Mouse (Mus musculus): Measurements from ENCODE around the gene Wdhd1.
"Not testable (repeated sequence)": the region's sequence is repeated elsewhere in the genome, so short reads cannot be mapped to it uniquely, and the experiment has no call there.

Gene Wdhd1

GRCm38 (mm10) chr14:47276637-47277393 lies at the start of gene Wdhd1, which contains the start of gene Socs4:
Wdhd1 (minus strand) TSS chr14:47276857.
Socs4 (plus strand) TSS chr14:47276931.
- DNase-seq (ENCODE audit: low read depth) = peak; percentile 71

GRCm38 (mm10) chr14:47325965-47326761 lies 49.5 kb upstream of the Wdhd1 start:
- DNase-seq (ENCODE audit: low read depth) = no peak

GRCm38 (mm10) chr14:47321581-47321980 lies 44.9 kb upstream of the Wdhd1 start:
- not testable (repeated sequence) for DNase-seq (ENCODE audit: low read depth)

DNA sequence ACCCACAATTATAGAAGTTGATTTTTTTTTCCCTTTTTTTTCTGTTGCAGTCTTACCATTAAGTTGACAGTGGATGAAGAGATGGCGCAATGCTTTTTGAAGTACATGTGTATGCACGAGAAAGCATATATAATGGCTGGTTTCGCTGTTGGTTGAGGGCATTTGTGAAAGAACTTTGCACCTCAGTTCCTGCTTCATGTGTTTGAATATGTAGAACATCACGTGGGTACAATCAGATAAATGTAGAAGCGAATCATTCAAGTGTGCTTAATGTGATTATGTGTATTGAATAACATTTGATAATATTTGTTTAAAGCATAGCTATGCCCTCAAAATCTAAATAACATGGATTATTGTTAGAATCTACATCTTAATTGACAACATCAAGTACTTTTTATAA lies 42.7 kb upstream of the Wdhd1 start:
- DNase-seq (ENCODE audit: low read depth) = no peak

- DNase-seq (ENCODE audit: low read depth) = no peak
These were observed 33.9 kb upstream of the Wdhd1 start for GRCm38 (mm10) chr14:47310342-47311181.

DNA sequence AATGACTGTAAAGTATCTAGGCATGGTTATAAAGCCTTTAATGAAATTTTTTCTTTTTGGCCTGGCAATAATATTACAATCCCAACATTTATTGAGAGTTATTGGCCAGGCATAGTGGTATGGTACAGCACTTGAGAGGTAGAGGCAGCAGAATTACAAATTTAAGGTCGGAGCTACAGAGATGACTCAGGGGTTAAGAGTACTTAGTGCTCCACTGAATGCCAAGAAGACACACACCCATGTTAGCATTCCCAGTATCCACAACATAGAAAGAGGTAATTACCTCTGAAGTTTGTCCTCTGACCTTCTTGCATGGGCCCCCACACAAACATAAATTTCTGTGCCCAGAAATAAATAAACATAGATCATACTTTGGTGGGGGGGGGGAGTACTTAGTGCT lies 32.4 kb upstream of the Wdhd1 start:
- DNase-seq (ENCODE audit: low read depth) = no peak

- DNase-seq (ENCODE audit: low read depth) = no peak
These were observed 31.0 kb upstream of the Wdhd1 start for GRCm38 (mm10) chr14:47307669-47308068.

DNA sequence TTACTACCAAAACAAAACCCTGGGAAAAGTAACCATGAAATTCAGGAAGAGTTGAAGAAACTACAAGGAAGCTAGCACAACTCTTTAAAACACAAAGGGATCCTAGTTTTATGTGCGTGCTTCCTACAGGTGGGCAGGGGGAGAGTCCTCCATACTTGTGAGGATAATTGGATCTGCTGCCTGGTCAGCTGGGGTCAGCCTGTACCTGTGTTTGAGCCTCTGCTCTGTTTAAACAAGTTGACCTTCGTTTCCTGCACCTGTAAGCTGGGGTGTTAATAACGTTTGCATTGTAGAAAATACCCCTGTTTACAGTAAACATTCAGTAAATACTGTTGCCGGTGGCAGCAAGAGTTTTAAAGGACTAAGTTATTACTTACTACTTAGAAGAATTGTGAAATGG lies 29.3 kb upstream of the Wdhd1 start:
- no peak for DNase-seq (ENCODE audit: low read depth)

DNA sequence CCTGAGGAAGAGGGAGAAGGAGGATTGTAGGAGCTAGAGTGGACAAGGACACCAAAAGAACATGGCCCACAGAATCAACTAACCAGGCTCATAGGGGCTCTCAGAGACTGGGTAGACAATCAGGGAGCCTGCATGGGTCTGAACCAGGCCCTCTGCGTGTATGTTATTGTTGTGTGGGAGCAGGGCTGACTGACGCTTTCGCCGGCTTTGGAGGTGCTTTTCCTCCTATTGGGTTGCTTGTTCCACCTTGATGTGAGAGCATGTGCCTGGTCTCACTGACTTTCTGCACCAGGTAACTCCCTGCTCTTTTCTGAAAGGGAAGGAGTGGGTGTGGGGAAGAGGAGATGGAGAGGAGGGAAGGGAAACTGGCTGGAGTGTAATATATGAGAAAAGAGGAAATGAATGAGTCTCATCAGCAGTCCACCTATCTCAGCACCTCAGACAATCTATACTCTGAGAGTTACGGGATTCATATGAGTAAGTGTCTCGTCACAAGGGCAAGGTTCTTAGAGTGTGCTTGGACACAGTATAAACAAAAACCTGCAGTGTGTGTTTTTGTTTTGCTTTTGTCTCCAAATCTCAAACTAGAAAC lies 28.3 kb upstream of the Wdhd1 start:
- no peak for DNase-seq (ENCODE audit: low read depth)

DNA sequence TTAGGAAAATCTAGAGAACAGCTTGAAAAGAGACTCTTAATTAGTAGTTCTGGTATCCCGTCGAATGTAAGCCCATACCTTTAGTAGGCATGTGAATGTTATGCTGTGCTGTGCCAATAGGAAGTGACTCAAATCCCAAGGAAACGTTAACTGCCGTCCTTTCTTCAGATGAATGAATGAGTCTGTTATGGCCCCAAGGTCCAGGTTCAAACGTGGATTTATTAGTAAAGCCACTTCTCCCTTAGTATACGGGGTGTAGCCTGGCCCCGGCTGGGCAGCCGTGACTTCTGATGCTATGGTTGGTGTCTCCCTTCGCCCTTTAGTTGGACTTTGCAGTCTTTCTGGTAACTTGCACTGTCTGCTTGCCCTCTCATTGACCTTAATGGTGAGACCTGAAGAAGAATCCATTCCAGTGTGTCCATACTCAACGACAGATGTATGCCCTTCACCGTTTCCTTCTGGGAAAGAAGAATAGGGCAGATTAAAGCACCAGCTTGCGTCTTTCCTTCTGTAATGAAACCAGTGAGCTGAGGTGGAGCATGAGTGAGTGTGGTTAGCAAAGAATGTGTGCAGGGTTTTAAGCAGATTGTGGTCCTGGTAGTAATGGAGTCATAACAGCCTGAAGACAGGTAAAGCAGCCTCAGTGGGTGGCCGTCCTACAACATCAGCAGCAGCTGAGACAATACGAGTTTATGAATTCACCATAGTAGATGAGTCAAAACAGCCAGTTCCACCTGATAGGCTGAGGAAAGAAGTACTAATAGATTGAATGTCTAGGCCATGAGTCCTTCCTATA lies 26.4 kb upstream of the Wdhd1 start:
- no peak for DNase-seq (ENCODE audit: low read depth)

DNA sequence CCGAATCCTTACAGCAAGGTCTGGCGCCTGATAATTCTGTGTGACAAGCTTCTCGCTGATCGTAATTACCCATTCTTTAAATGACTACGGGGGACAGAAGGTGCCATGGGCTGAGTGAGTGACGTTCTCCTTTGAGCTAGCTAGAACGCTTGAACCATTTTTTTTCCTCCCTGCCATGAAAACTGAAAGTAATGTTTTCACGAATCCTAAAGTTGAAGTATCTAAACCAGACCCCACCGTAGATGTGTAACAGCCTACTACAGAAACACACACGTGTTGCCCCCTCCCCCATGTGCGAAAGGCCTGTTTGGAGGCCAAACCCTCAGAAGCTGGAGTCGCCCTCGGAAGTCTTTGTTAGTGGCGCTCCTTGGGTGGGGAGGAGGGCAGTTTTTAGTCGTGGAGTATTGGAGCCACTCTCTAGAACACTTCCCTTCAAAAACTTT lies 22.2 kb upstream of the Wdhd1 start:
- DNase-seq (ENCODE audit: low read depth) = no peak

DNA sequence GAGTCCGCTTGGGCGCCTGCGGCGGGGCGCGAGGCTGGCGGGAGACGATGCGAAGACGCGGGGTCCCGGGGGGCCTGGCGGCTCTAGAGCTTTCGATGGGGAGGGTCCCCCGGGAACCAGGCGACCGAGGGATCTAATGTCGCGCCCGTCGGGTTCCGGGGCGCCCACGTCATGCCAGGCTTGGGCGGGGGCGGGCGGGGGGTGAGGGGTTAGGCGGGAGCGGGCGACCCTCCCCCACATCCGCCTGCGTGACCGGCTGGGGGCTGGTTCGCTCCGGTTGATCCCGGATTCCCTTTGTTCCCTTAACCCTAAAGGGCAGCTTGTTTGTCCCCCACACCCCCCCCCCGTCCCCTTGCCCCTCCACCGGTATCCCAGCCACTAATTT lies 21.7 kb upstream of the Wdhd1 start:
- no peak for DNase-seq (ENCODE audit: low read depth)

GRCm38 (mm10) chr14:47297785-47298407 lies 21.2 kb upstream of the Wdhd1 start, which contains the start of gene Mapk1ip1l:
Mapk1ip1l (plus strand) TSS chr14:47298266.
- DNase-seq (ENCODE audit: low read depth) = peak; percentile 51

DNA sequence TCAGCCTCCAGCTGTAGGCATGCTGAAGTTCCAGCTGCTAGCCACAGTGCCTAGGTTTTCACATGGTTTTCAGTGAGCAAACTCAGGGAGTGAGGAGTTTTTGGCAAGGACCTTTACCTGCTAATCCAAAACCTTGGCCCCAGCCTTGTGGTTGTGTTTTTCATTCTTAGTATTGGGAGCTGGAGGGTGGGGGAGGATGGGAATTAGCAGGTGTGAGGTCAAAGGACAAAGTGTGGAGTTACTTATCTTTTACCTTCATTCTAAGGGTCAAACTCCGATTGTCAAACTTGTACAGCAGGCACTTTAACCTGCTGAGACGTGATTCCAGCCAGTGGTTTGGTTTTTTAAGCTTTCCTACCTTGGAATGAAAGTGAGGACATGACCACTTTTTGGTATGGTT lies 19.6 kb upstream of the Wdhd1 start:
- DNase-seq (ENCODE audit: low read depth) = no peak

GRCm38 (mm10) chr14:47294136-47294535 lies 17.5 kb upstream of the Wdhd1 start:
- no peak for DNase-seq (ENCODE audit: low read depth)

DNA sequence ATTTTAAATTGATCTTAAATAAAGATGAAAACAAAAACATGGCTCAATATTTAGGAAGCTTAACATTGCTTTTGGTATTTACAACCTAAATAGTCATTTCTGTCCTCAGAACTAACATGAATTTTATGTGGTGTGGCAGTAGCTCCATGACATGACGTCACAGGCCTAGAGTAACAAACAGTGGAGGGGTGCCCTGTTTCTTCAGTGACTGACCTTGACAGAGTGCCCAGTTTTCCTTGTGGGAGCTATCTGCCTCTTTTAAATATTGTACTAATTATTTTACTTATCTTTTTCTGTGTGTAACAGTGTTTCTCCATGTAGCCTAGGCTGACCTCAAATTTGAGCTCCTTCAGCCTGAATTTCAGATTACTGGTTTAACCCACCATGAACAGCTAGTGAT lies 15.1 kb upstream of the Wdhd1 start:
- no peak for DNase-seq (ENCODE audit: low read depth)

DNA sequence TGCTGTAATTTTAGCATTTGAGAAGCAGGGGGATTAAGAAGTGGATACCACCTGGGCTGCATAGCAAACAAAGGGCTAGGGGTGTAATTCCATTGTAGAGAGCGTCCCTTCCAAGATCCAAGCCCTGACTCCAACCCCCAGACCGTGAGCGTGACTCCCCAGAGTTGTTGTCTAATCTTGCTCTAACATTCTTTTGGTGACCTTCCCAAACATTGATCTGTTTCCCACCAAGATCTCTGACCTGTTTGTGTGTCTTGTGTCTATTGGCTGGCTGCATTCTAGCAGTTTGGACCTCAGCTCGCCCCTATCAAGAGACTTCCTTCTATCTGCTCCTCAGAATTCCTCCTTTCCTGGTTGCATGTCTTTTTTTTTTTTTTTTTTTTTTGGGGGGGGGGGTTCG lies 10.4 kb upstream of the Wdhd1 start:
- DNase-seq (ENCODE audit: low read depth) = no peak

- DNase-seq (ENCODE audit: low read depth) = no peak
These were observed 9.6 kb upstream of the Wdhd1 start for GRCm38 (mm10) chr14:47286215-47286614.

- no peak for DNase-seq (ENCODE audit: low read depth)
These were observed 8.6 kb upstream of the Wdhd1 start for GRCm38 (mm10) chr14:47285271-47285670.

DNA sequence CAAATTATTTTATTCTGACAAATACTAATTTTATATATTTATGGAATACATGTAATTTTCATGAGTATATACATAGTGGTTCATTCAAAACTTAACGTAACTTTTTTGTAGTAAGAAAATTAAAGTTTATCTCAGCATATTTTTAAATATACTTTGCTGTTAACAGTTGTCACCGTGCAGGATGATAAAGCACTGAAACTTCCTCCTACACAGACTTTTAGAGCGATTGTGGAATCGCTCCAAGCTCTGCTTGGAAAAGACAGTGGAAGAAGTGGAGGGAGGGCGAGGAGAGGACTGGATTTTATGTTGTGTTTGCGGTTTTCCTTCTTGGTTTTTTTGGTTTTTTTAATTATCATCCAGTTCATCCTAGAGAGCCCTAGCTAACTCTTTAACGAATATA lies 6.9 kb upstream of the Wdhd1 start:
- no peak for DNase-seq (ENCODE audit: low read depth)

DNA sequence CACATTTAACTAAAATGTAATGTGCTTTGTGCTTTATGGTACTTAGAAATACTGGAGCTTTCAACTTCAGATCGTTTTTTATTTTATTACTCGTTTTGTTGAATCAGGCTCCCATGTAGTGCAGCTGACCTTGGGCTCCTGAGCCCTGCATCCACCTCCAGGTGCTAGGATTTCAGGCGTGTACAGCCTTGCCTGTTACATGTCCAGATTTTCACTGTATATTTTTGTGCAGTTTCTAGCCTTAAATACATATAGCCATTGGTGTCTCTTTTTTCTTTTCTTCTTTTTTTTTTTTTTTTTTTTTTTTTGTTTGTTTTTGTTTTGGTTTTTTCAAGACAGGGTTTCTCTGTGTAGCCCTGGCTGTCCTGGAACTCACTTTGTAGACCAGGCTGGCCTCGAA lies 4.9 kb upstream of the Wdhd1 start:
- no peak for DNase-seq (ENCODE audit: low read depth)

Measured in fibroblast of lung, adult 2 months (primary cell).